Mouse (Mus musculus) brain, embryonic 14.5 days (tissue): Measurements from ENCODE around the gene D630045J12Rik.

ENCODE experiments used
- CTCF ChIP-seq: fragments of 200-500 bp; IDR thresholded peaks from 2 replicates; pipeline ENCODE4 v1.5.1; 2012; ENCODE audit warnings: inconsistent platforms, mild to moderate bottlenecking, moderate library complexity, borderline replicate concordance; ENCODE audit not compliant: insufficient read depth, insufficient read length; ENCODE audit errors: extremely low read depth
- POLR2A ChIP-seq: fragments of 200-500 bp; IDR thresholded peaks from 2 replicates; pipeline ENCODE4 v1.6.1; 2012; ENCODE audit warnings: mild to moderate bottlenecking, inconsistent platforms, borderline replicate concordance; ENCODE audit not compliant: poor library complexity, insufficient read depth, insufficient read length, severe bottlenecking; ENCODE audit errors: extremely low read depth

- TF ChIP-seq CTCF (no peak), POLR2A (no peak)
Observed at GRCm38 (mm10) chr6:38235991-38236658, 17.7 kb downstream of the D630045J12Rik start.
